Mouse (Mus musculus) forelimb bud, embryonic 11.5 days (tissue): Measurements from ENCODE around the gene Lmo2.
"Not testable (repeated sequence)": the region's sequence is repeated elsewhere in the genome, so short reads cannot be mapped to it uniquely, and the experiment has no call there.

Source experiments
- DNase-seq: peaks from one replicate; pipeline ENCODE4 v3.0.0-alpha.2; 2012; ENCODE audit warnings: low read depth, low spot score

Gene Lmo2

DNA sequence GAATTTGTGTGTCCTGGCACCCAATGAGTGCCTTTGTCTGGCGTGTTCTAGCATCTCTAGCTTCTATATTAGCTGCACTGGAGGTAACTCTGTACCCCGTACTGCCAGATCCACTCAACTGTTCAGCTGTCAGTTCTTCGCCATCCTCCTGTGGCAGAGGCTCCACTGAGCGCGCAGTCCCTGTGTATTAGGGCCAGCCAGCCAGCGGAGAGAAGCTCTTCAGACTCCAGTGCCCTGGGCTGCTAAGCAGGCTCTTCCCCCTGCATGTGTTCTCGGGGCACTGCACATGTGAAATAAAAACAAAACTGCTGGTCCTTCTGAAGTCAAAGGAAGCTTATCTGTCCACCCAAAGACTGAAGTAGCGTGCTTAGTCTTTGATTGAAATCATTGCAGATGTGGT lies 19.4 kb downstream of the Lmo2 start:
- no peak for DNase-seq

DNA sequence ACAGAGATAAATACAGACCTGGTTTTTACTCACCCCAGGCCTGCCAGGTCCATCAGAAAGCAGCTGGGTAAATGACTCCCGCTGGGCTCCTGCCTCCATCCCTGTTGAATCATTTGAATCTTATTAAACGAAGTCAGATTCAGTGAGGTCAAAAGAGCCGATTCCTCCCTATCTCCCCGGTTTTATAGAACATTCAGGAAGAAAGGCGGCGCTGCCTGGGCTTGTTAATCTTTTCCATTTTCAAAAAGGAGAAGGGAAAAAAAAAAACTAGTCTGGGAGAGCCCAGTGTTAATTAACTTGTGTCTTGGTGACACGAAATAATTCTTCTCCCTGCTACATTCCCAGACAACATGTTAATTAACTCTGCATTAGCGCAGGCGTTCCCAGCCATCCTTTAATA lies 19.9 kb downstream of the Lmo2 start:
- DNase-seq: no peak

DNA sequence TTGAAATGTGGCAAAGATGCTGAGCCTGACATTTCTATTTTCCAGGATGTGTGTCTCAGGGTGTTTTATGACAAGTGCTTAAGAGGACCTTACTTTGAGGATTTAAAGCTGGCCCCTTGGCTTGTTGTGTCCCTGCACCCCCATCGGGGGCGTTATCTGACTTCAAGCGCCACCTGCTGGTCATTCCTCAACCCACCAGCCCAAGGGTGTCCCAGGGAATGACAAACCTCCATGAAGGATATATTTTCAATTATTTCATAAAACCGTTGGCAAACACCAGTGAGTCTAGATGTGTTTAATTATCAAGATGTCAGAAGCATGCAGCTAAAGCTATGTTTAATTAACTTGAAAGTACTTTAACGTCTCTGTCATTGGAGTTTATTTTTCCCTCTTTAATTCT lies 24.5 kb downstream of the Lmo2 start:
- DNase-seq: peak; percentile 77

DNA sequence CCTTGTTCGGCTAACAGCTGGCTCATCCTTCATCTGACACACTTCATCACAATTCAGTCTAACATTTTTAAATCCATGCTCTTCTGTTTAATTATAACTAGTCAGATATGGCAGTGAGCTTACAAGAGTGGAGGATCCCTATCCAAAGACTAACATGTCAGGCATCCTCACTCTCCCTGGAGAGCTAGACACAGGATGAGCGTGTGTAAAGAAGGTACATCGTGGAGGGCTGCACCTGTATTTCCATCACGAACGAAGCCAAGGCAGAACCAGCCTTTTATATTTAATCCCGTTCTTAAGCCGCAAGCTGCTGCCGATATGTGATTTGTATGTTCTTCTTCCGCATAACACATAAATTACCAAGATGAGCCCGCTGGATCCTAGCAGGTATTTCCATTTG lies 25.4 kb downstream of the Lmo2 start:
- no peak for DNase-seq

DNA sequence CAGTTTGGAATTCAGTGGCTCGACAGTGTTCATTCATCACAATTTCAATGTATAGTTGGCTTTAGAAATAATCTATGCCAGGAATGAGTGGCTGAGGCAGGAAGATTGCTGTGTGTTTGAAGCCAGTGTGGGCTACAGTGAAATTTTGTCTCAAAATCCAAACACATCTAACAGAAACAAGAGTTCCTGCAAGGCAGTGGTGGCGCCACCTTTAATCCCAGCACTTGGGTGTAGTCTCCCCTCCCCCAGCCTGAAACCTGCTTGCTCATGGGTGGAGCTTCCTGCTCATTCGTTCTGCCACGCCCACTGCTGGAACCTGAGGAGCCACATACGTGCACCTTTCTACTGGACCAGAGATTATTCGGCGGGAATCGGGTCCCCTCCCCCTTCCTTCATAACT lies 29.8 kb downstream of the Lmo2 start:
- DNase-seq: not testable (repeated sequence)

DNA sequence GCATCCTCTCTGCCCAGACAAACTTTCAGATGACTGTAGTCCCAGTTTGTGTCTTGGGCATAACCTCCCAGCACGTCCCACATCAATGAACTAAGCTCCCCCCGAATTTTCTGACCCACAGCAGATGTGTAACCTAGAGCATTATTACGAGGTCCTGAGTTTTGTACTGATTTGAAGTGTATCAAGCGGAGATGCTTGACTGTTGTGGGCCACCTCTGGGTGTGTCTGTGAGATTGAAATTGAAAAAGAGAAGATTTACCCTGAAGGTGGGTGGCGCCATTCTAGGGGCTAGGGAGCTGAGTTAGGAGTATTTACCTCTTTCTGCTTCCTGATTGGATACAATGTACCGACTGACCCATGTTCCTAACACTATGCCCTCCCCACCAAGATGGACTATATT lies 31.9 kb downstream of the Lmo2 start:
- no peak for DNase-seq

DNA sequence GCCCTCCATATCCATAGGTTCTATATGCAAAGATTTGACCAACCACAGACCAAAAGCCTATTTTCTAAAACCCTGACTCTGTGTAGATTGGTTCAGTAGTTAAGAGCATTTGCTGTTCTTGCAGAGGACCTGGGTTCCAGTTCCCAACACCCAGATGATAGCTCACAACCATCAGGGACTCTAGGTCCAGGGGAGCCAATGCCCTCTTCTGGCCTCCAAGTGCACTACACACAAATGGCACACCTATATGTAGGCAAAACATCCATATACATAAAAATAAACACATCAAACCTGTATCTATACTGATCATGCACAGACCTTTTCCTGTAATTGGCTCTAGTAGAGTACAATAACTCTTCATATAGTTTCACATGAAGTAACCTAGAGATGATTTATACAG lies 33.5 kb downstream of the Lmo2 start:
- no peak for DNase-seq

DNA sequence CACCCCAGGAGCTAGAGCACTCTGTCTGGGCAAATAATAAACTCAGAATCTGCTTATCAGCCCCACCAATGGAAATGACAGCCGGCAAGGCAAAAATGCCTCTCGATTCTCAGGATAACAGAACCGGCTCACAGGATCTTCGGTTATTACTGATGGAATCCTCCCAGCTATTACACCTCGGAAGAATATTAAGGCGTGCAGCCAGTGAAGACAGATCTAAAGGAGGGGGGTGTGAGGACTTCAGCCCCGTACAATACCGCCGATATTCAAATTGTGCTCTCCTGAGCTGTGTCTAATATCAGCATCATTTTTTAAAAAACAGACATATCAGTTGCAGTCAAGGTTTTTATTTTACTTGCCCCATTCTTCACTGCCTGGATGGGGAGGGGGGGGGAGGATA lies 34.4 kb downstream of the Lmo2 start:
- no peak for DNase-seq

DNA sequence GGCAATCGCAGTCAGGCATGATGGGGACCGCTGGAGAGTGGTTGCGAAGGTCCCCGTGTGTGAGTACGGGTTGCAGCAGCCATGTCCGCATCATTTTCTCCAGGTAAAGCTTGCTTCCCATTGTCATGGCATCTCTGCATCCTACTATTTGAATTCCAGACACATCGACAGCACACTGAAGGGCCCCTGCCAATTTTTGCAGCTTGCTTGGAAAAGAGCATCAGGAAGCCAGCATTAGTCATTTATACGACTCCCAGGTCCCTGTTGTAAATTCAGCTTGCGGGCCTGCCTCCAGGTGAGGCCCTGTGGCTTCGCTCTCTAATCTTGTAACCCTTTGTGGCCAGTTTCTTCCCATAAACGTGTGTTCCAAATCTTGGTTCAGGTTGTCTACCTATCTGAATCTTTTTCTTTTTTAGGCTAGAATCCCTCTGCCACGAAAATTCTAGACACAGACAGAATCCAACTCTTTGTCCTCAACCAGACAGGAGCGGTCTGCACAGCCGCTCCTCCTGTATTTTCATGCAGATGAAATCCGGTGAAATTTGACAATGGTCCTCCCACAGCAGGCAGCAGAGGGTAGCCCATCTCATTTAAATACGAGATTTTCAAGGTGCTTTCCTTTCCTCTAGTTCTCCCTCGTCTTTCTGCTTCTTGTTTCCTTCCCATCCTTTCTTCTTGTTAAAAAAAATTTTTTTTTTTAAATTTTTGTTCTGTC lies 35.0 kb downstream of the Lmo2 start:
- no peak for DNase-seq

DNA sequence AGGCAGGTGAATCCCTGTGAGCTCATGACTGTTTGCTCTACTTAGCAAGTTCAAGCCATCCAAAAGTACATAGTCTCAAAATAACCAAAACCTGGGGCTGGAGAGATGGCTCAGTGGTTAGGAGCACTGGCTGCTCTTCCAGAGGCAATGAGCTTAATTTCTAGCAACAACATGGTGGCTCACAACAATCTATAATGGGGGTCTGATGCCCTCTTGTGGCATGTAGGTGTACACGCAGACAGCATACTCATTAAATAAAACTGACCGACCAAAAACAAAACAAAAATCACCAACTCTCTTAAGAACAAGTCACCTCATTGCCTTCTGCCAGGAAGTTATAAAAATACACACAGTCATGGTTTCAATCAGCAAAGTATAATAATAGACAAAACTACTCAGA lies 43.3 kb downstream of the Lmo2 start:
- DNase-seq: peak; percentile 50

DNA sequence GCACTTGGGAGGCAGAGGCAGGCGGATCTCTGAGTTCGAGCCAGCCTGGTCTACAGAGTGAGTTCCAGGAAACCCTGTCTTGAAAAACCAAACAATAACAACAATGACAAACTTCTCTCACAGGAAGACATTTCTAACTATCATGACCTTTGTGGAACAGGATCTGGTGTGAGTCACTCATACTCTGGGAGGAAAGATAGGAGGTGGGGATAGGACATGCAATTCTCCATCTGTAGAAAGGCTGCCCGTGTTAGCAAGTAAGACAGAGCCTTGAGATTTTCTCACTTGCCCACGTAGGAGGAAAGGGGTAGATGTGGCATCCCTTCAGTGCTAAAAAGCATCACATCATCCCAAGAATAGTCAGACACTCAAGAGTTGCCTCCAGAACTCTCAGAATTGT lies 44.1 kb downstream of the Lmo2 start:
- DNase-seq: no peak

DNA sequence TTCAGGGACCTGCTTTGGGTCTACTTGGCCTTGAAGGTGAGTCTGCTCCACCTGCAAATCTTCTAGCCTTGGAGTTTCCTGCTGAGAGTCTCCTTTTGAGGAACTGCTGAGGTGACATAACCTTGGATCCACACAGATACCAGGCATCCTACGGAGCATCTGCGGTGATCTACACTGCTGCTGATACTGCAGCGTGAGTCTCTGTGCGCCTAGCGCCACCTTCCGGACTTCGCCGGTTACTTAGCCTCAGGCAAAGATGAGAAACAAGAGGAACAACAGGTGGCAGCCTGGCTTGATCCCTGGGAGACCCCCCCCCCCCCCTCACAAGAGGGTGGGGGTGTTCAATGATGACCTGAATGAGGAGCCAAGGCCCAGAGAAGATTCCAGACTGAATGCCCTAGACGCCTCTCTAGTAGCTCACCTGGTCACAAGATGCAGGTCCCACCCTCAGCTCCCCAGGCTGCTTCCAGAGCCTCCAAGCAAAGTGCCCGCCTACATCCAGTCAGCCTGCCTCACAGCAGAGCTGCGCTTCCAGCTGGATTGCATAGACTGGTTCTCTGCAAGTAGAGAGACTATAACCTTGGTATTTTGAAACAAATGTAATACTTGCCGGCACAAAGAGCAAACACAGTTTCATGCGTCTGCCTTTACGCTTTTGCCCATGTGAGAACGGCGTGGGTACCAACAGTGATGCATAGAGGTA lies 45.1 kb downstream of the Lmo2 start:
- peak; percentile 52 for DNase-seq

DNA sequence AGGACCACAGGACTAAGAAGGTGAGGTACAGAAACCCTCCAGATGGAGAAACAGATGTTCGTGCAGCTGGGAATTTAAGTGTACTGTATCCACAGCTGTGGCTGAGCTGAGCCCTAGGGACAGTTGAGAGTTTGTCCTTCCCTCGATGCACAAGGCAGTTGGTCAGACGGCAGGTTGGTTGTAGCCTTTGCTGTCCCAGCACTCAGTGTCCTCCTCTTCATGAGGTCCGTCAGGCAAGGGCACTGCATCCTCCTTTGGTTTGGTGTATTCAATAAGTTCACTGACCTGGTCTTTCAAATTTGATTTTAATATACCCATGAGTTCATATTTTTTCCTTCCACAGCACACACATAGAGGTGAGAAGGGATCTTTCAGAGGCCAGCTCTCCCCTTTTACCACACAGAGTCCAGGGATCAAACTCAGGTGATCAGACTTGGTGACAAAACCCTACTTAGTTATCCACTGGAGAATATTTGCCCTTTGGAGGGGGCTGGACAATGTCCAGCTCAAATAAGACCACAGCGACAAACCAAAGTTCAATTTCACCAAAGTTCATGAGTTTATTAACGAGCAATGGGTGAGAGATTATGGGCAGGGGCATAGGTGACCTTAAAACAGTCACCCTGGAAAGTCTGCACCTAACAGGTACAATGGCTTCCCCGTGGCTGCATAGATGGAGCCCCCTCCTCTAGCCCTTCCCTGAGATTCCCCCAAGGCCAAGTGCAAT lies 50.2 kb downstream of the Lmo2 start:
- no peak for DNase-seq

DNA sequence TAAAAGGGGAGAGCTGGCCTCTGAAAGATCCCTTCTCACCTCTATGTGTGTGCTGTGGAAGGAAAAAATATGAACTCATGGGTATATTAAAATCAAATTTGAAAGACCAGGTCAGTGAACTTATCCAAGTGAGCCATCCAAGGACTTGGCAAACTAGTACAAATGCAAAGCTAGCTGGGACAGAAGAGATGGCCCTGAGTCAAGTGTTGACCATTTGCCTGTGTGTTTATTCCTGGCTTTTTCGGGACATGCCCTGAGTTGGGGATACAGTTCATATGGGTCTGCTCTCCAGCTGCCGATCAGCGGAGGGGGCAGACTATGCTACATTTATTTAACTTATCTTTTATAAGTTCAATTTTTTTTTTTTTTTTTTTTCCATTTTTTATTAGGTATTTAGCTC lies 51.1 kb downstream of the Lmo2 start:
- DNase-seq: not testable (repeated sequence)

DNA sequence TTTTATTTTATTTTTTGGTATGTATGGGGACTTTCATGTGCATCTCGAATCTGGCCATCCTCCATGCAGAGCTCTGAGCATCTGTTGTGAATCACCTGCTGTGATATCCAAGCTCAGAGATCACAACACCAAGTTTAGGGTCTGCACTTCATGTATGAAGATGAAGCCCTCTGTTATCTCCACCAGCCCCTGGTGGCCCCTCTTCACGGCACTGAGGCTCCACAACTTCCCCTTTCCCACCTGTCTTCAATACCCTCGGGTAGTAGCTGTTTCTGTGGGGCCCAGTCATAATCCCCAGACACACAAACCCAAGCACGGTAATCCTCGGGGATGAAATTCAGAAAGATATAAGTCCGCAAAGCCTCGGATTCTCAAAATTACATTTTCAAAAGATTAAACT lies 65.3 kb downstream of the Lmo2 start:
- DNase-seq: no peak

DNA sequence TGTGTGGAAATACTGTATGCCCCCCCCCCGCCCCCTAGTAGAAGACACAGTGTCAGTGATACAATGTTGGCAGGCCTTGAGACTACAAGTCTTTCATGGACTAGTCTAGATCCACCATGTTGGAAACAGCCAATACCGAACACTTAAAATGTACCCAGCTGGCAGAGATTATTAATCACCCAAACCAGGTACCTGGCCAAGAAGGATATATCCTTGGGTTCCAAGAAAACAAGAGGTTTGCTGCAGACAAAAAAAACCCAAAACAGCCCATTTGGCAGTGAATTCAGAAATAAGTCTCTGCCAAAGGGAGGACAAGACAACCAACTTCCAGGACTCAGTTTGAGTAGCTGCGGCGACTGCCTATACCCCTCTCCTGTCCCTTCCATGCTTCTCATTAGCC lies 66.9 kb downstream of the Lmo2 start:
- DNase-seq: no peak

DNA sequence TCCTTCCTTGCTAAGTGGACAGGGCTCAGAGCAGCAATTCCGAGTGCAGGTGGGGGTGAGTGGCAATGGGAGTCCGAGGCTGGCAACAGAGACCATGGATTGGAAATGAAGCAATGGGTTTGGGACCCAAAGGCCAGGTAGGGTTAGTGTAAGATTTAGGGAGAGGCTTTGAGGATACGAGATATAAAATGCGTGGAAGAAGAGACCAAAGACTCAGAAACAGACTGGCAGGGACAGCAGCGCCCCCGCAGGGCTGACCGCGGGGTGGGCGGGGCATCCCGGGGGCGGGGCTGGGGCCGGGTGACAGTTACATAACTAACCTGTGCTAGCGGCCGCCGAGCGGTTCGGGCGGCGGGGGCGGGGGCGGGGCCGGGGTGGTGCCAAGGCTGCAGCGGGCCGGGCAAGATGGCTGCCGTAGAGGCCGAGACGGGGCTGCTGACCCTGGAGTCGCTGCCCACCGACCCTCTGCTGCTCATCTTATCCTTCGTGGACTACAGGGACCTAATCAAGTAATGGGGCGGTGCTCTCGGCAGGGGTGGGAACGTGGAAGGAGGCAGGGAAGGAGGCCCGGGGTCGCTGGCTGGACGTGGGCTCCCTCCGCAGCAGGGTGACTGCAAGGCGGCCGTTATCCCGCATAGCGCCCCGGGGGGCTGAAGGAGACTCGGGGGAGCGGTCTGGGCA lies 69.8 kb downstream of the Lmo2 start, which contains the start of gene Fbxo3:
Fbxo3 (plus strand) TSS at position 264 of the 681 bp plus-strand sequence.
- DNase-seq: peak; percentile 51

DNA sequence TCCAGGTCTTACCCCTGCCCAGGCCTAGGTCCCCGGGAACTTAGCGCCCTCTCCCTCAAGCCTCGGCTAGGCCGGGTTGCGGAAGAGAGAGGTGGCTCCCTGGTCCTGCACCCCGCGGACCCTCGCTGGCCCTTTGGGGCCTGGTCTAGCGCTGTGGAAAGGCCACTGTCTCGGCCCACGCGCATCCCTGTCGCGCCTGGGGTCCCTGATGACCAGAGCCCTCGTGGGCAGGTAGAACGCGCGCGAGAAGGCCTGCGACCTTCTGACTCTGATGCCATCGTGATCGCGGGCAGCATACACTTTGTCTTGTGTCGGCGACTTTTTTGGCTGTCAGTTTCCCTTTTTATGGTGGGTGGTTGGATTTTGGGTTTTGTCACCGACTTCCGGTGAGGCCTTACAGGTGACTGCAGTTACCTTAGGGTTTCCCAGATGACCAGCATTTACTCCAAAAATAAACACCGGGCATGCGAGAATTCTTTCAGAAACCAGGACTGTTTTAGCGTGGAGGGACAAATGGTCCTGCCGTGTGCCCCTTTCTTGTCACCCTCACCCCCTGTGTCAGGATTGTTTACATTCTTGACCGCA lies 70.4 kb downstream of the Lmo2 start, which contains the start of gene 4931422A03Rik:
4931422A03Rik (minus strand) TSS at position 223 of the 585 bp plus-strand sequence.
- DNase-seq: no peak

DNA sequence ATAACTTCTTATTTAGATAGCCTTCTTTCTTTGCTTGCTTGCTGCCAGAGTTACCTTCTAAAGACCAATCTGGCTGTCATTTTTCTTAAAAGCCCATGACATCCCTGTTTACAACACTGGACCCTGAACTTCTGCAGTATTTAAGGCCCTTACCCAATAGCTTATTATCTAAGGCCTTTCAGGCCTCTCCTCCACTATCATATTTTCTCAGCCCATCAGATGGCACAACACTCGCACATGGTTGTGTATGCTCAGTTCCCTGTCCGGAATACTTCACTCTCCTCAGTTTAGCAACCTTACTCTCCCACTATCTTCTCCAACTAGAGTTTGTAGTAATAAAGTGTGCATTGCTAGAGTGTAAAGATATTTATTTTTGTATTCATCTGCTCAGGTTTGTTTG lies 71.3 kb downstream of the Lmo2 start:
- DNase-seq: no peak

DNA sequence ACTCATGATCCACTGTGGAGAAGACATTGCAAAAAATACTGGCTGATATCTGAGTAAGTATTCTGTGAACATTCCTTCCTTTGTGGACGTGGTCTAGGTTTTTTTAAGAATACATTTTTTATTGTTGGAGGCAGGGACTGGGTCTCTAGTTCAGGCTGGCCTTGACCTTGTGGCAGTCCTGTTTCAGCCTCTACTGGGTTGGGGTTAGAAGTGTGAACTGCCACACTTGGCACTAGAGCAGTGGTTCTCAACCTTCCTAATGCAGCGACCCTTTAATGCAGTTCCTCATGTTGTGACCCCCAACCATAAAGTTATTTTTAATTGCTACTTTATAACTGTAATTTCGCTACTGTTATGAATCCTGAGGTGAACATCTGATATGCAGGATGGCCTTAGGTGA lies 72.6 kb downstream of the Lmo2 start:
- DNase-seq: no peak
